Mouse (Mus musculus): Measurements from ENCODE around the gene Ptprn2.

DNA sequence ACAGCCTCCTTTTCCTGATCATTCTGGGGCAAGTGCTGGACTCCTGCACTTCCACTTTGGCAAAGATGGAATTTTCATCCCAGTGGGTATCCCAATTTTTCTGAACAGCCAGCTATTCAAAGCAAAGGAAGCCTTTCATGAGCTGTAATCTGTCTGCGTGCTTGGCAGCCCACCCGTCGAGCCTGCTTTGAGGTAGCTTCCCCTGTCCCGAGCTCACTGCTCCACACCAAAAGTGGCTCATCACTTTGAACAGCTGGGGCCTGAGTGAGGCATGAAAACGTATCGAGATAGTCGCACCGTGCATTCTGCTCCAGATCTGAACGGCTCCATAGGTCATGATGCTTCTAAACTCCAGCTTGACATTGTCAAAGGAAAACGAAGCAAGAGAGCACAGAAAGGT, 503.6 kb downstream of the Ptprn2 start:
- TF ChIP-seq POLR2A (IDR thresholded peaks at IDR 0.05; ENCODE audit: insufficient read depth, low read length), result no peak
- no peak for TF ChIP-seq CTCF (IDR thresholded peaks at IDR 0.05; ENCODE audit: low read depth, low read length)
- no peak for TF ChIP-seq EP300 (IDR thresholded peaks at IDR 0.05; ENCODE audit: insufficient read depth, low read depth, low read length)

Measured in ES-Bruce4 (cell line).